In genomic region chr4:120993025-120993424, GRCm38 (mm10) we compare ENCODE assay signal across 1 mouse cellular context.
A peak's percentile ranks its signal among the peaks of the same experiment; 100 is the strongest.
TF ChIP-seq lines count a peak whose summit lies in the region.

No protein-coding gene starts in this region.

TF ChIP-seq in CH12.LX, 34 proteins besides CTCF, POLR2A, EP300 and RAD21 (continued from another document):
- TF ChIP-seq ETS1 (conservative IDR thresholded peaks at IDR 0.05; ENCODE audit: low read depth, low read length) (peak; percentile 56; the same call in 1 of the 2 replicates), RCOR1 (conservative IDR thresholded peaks at IDR 0.05; ENCODE audit: low read depth, low read length) (no peak), IRF4 (IDR thresholded peaks at IDR 0.05; ENCODE audit: low read depth, low read length) (peak; percentile 71; the same call in 1 of the 2 replicates), MAZ (IDR thresholded peaks at IDR 0.05; ENCODE audit: low read depth, low read length) (no peak), CHD1 (IDR thresholded peaks at IDR 0.05; ENCODE audit: low read depth, low read length) (no peak), ZKSCAN1 (IDR thresholded peaks at IDR 0.05; ENCODE audit: borderline replicate concordance, low read depth, low read length) (no peak), ZC3H11A (IDR thresholded peaks at IDR 0.05; ENCODE audit: low read depth, low read length) (no peak), MYC (IDR thresholded peaks at IDR 0.05; ENCODE audit: low read depth, low read length) (0 out of 2 replicates have a peak, but pooled peaks have one; percentile 38), ZMIZ1 (IDR thresholded peaks at IDR 0.05; ENCODE audit: low read depth, low read length) (no peak), MAX (IDR thresholded peaks at IDR 0.05; ENCODE audit: low read length) (no peak), SIN3A (IDR thresholded peaks at IDR 0.05; ENCODE audit: low read length) (no peak), USF2 (conservative IDR thresholded peaks at IDR 0.05; ENCODE audit: low read depth, low read length) (no peak), SMC3 (IDR thresholded peaks at IDR 0.05; ENCODE audit: low read depth, low read length) (no peak), KAT2A (IDR thresholded peaks at IDR 0.05; ENCODE audit: insufficient replicate concordance, low read length) (no peak), USF1 (IDR thresholded peaks at IDR 0.05; ENCODE audit: low read depth, low read length) (no peak), BHLHE40 (IDR thresholded peaks at IDR 0.05; ENCODE audit: low read depth, low read length) (peak; percentile 82), NRF1 (IDR thresholded peaks at IDR 0.05; ENCODE audit: low read depth, low read length) (no peak), HCFC1 (IDR thresholded peaks at IDR 0.05; ENCODE audit: low read depth, low read length) (no peak)
